Mouse (Mus musculus): Measurements from ENCODE around the gene Rbfox3. TPM values are rescaled to one million over a fixed set of nuclear protein-coding genes. Genes with fewer than 3 reads are reported as not detected.
A peak's percentile ranks its signal among the peaks of the same experiment; 100 is the strongest.

Rbfox3 gene
- polyA plus RNA-seq, 1 experiment from 2014 or later, result 0.79 TPM

GRCm38 (mm10) chr11:118512257-118512910 is 399.0 kb downstream of the Rbfox3 start:
- Histone ChIP-seq H3K27ac (0 out of 2 replicates have a peak overlapping the region, but pooled peaks have one; percentile 37), H3K4me1 (peaks cover 22% of the 10 kb centered on the region), H3K9ac (no peak overlapping the region), H3K9me3 (replicated peaks) (no peaks in the 10 kb centered on the region), H3K27me3 (peaks cover 45% of the 10 kb centered on the region), H3K4me2 (peak overlapping the region; percentile 44), H3K36me3 (no peaks in the 10 kb centered on the region), H3K4me3 (replicated peaks) (no peak overlapping the region)
- ATAC-seq (replicated peaks; ENCODE audit: low FRiP score), result peak; percentile 66
- WGBS, result 18% methylated on average over 15 of the region's 15 CpGs

GRCm38 (mm10) chr11:118511851-118512250 is 399.5 kb downstream of the Rbfox3 start:
- Histone ChIP-seq H3K27me3 (peaks cover 49% of the 10 kb centered on the region), H3K9ac (no peak overlapping the region)
- ATAC-seq (replicated peaks; ENCODE audit: low FRiP score), result no peak

GRCm38 (mm10) chr11:118508341-118508740 is 403.1 kb downstream of the Rbfox3 start:
- Histone ChIP-seq H3K27ac (no peak overlapping the region), H3K9ac (no peak overlapping the region), H3K4me3 (replicated peaks) (no peak overlapping the region), H3K4me1 (peaks cover 24% of the 10 kb centered on the region), H3K36me3 (no peaks in the 10 kb centered on the region), H3K4me2 (no peak overlapping the region), H3K27me3 (peaks cover 57% of the 10 kb centered on the region), H3K9me3 (replicated peaks) (no peaks in the 10 kb centered on the region)
- 70% methylated on average over 7 of the region's 7 CpGs for WGBS
- ATAC-seq (replicated peaks; ENCODE audit: low FRiP score), result no peak

More at GRCm38 (mm10) chr11:118511851-118512250, 399.5 kb downstream of the Rbfox3 start:
- H3K27ac ChIP-seq, result 0 out of 2 replicates have a peak overlapping the region, but pooled peaks have one; percentile 37
- H3K9me3 ChIP-seq (replicated peaks), result no peaks in the 10 kb centered on the region
- H3K4me2 ChIP-seq, result peak overlapping the region; percentile 44
- H3K4me3 ChIP-seq (replicated peaks), result no peak overlapping the region
- H3K4me1 ChIP-seq, result peaks cover 22% of the 10 kb centered on the region
- WGBS, result 49% methylated on average over 6 of the region's 6 CpGs
- no peaks in the 10 kb centered on the region for H3K36me3 ChIP-seq

- H3K4me2 ChIP-seq, result no peak overlapping the region
- ATAC-seq (replicated peaks; ENCODE audit: low FRiP score), result no peak
These were observed 403.5 kb downstream of the Rbfox3 start for GRCm38 (mm10) chr11:118507904-118508303.

GRCm38 (mm10) chr11:118507095-118507494 is 404.3 kb downstream of the Rbfox3 start:
- H3K27ac ChIP-seq, result no peak overlapping the region
- no peak overlapping the region for H3K9ac ChIP-seq
- no peak for ATAC-seq (replicated peaks; ENCODE audit: low FRiP score)
- H3K4me2 ChIP-seq, result no peak overlapping the region
- no peaks in the 10 kb centered on the region for H3K9me3 ChIP-seq (replicated peaks)
- no peaks in the 10 kb centered on the region for H3K36me3 ChIP-seq
- H3K27me3 ChIP-seq, result peaks cover 66% of the 10 kb centered on the region
- H3K4me1 ChIP-seq, result peaks cover 16% of the 10 kb centered on the region
- WGBS, result 75% methylated on average over 6 of the region's 6 CpGs
- no peak overlapping the region for H3K4me3 ChIP-seq (replicated peaks)

More at GRCm38 (mm10) chr11:118507904-118508303, 403.5 kb downstream of the Rbfox3 start:
- no peak overlapping the region for H3K27ac ChIP-seq
- no peaks in the 10 kb centered on the region for H3K9me3 ChIP-seq (replicated peaks)
- H3K36me3 ChIP-seq, result no peaks in the 10 kb centered on the region
- no peak overlapping the region for H3K9ac ChIP-seq
- peaks cover 24% of the 10 kb centered on the region for H3K4me1 ChIP-seq
- WGBS, result 31% methylated on average over 5 of the region's 5 CpGs
- no peak overlapping the region for H3K4me3 ChIP-seq (replicated peaks)
- H3K27me3 ChIP-seq, result peaks cover 58% of the 10 kb centered on the region

- H3K27me3 ChIP-seq, result peaks cover 57% of the 10 kb centered on the region
- H3K4me2 ChIP-seq, result no peak overlapping the region
- no peak overlapping the region for H3K9ac ChIP-seq
- H3K36me3 ChIP-seq, result no peaks in the 10 kb centered on the region
- ATAC-seq (replicated peaks; ENCODE audit: low FRiP score), result no peak
- H3K27ac ChIP-seq, result no peak overlapping the region
- H3K4me1 ChIP-seq, result peaks cover 14% of the 10 kb centered on the region
- WGBS, result 55% methylated on average over 5 of the region's 5 CpGs
- H3K9me3 ChIP-seq (replicated peaks), result no peaks in the 10 kb centered on the region
- no peak overlapping the region for H3K4me3 ChIP-seq (replicated peaks)
These were observed 407.3 kb downstream of the Rbfox3 start for GRCm38 (mm10) chr11:118504180-118504454.

GRCm38 (mm10) chr11:118503418-118504179 is 407.8 kb downstream of the Rbfox3 start:
- Histone ChIP-seq H3K4me3 (replicated peaks) (no peak overlapping the region), H3K27ac (no peak overlapping the region), H3K27me3 (peaks cover 54% of the 10 kb centered on the region), H3K36me3 (no peaks in the 10 kb centered on the region), H3K9ac (no peak overlapping the region), H3K4me1 (peaks cover 14% of the 10 kb centered on the region), H3K9me3 (replicated peaks) (no peaks in the 10 kb centered on the region), H3K4me2 (peak overlapping the region; percentile 27; the same call in 1 of the 2 replicates)
- ATAC-seq (replicated peaks; ENCODE audit: low FRiP score), result no peak
- WGBS, result 25% methylated on average over 34 of the region's 34 CpGs

- H3K4me2 ChIP-seq, result no peak overlapping the region
- no peaks in the 10 kb centered on the region for H3K36me3 ChIP-seq
- 56% methylated on average over 6 of the region's 6 CpGs for WGBS
- no peaks in the 10 kb centered on the region for H3K9me3 ChIP-seq (replicated peaks)
- peaks cover 54% of the 10 kb centered on the region for H3K27me3 ChIP-seq
- ATAC-seq (replicated peaks; ENCODE audit: low FRiP score), result no peak
- no peak overlapping the region for H3K27ac ChIP-seq
- H3K4me1 ChIP-seq, result peaks cover 12% of the 10 kb centered on the region
- no peak overlapping the region for H3K4me3 ChIP-seq (replicated peaks)
- no peak overlapping the region for H3K9ac ChIP-seq
These were observed 408.4 kb downstream of the Rbfox3 start for GRCm38 (mm10) chr11:118502990-118503389.

- H3K9ac ChIP-seq, result no peak overlapping the region
- peak overlapping the region; percentile 8; the same call in 1 of the 2 replicates for H3K4me2 ChIP-seq
- H3K27me3 ChIP-seq, result peaks cover 13% of the 10 kb centered on the region
- H3K36me3 ChIP-seq, result no peaks in the 10 kb centered on the region
- H3K4me1 ChIP-seq, result peaks cover 31% of the 10 kb centered on the region
- no peak overlapping the region for H3K4me3 ChIP-seq (replicated peaks)
- peak; percentile 13; the same call in 1 of the 2 replicates for ATAC-seq (replicated peaks; ENCODE audit: low FRiP score)
- no peak overlapping the region for H3K27ac ChIP-seq
- no peaks in the 10 kb centered on the region for H3K9me3 ChIP-seq (replicated peaks)
- WGBS, result 27% methylated on average over 20 of the region's 20 CpGs
These were observed 415.2 kb downstream of the Rbfox3 start for GRCm38 (mm10) chr11:118496066-118496689.

- H3K4me2 ChIP-seq, result no peak overlapping the region
- no peak overlapping the region for H3K27ac ChIP-seq
- H3K9me3 ChIP-seq (replicated peaks), result no peaks in the 10 kb centered on the region
- peaks cover 21% of the 10 kb centered on the region for H3K27me3 ChIP-seq
- 32% methylated on average over 5 of the region's 5 CpGs for WGBS
- H3K4me3 ChIP-seq (replicated peaks), result no peak overlapping the region
- H3K36me3 ChIP-seq, result no peaks in the 10 kb centered on the region
- peaks cover 37% of the 10 kb centered on the region for H3K4me1 ChIP-seq
- no peak for ATAC-seq (replicated peaks; ENCODE audit: low FRiP score)
- H3K9ac ChIP-seq, result no peak overlapping the region
These were observed 416.3 kb downstream of the Rbfox3 start for GRCm38 (mm10) chr11:118495065-118495464.

- no peaks in the 10 kb centered on the region for H3K9me3 ChIP-seq (replicated peaks)
- H3K36me3 ChIP-seq, result no peaks in the 10 kb centered on the region
- no peak overlapping the region for H3K27ac ChIP-seq
- 66% methylated on average over 12 of the region's 12 CpGs for WGBS
- no peak for ATAC-seq (replicated peaks; ENCODE audit: low FRiP score)
- no peak overlapping the region for H3K4me2 ChIP-seq
- H3K4me1 ChIP-seq, result peaks cover 43% of the 10 kb centered on the region
- H3K27me3 ChIP-seq, result peaks cover 29% of the 10 kb centered on the region
- H3K4me3 ChIP-seq (replicated peaks), result no peak overlapping the region
- H3K9ac ChIP-seq, result no peak overlapping the region
These were observed 417.2 kb downstream of the Rbfox3 start for GRCm38 (mm10) chr11:118494001-118494737.

Measured in kidney, embryonic 15.5 days (tissue).